ENCODE assay signal across 8 mouse cellular contexts in genomic region chr4:36952431-36953429, GRCm38 (mm10). TPM values are rescaled to one million over a fixed set of nuclear protein-coding genes. Genes with fewer than 3 reads are reported as not detected.
A peak's percentile ranks its signal among the peaks of the same experiment; 100 is the strongest.
DNase-seq lines count a peak whose midpoint lies in the region; ATAC-seq and TF ChIP-seq lines count a peak whose summit lies in the region.

No protein-coding gene starts in this region.

- no peaks in the 10 kb centered on the region for H3K36me3 ChIP-seq in E14TG2a.4 (ENCODE audit: insufficient read depth, low read length)
- no peaks in the 10 kb centered on the region for H3K36me3 ChIP-seq in limb, embryonic 11.5 days (ENCODE audit: control insufficient read depth, insufficient read depth, low read length)

- no peak for TF ChIP-seq CTCF in E14TG2a.4 (conservative IDR thresholded peaks at IDR 0.05; ENCODE audit: low read length)

- peak; percentile 3 for DNase-seq in ZHBTc4 (ENCODE audit: low read depth, low spot score)
- peak; percentile 19 to 28 for DNase-seq in frontal cortex, postnatal 14 days (ENCODE audit: low spot score in 2 of 2)
- peak; percentile 43 for DNase-seq in limb, embryonic 11.5 days (ENCODE audit: low spot score)
- DNase-seq in right cerebral cortex, adult 18-20 months: peak; percentile 41
- DNase-seq in cerebellum, postnatal 25 days: no peak
- no peak for DNase-seq in kidney, adult 9 months
- DNase-seq in urinary bladder, postnatal 10 days (ENCODE audit: low spot score): no peak

- peaks cover 4% of the 10 kb centered on the region for H3K9me3 ChIP-seq in E14TG2a.4 (ENCODE audit: low read length)
- no peaks in the 10 kb centered on the region for H3K9me3 ChIP-seq in limb, embryonic 11.5 days (ENCODE audit: control insufficient read depth, low read length)

- peaks cover 21% of the 10 kb centered on the region for H3K4me1 ChIP-seq in E14TG2a.4 (replicated peaks; ENCODE audit: low read depth, low read length)
- 0 out of 2 replicates have a peak, but pooled peaks cover 3% of the 10 kb centered on the region for H3K4me1 ChIP-seq in limb, embryonic 11.5 days (ENCODE audit: control insufficient read depth, insufficient read depth, low read length)

- H3K9ac ChIP-seq in limb, embryonic 11.5 days (ENCODE audit: low read length): no peak overlapping the region

- no peak for ATAC-seq in limb, embryonic 11.5 days (ENCODE audit: insufficient number of reproducible peaks, low FRiP score, low TSS enrichment, low read depth)

- 9% methylated on average over 20 of the region's 20 CpGs for WGBS in limb, embryonic 11.5 days

- peaks cover 47% of the 10 kb centered on the region for H3K27me3 ChIP-seq in E14TG2a.4 (ENCODE audit: insufficient read depth, low read length)
- H3K27me3 ChIP-seq in limb, embryonic 11.5 days (ENCODE audit: control insufficient read depth, insufficient read depth, low read length): peaks cover 45% of the 10 kb centered on the region

- no peak overlapping the region for H3K27ac ChIP-seq in limb, embryonic 11.5 days (replicated peaks; ENCODE audit: low read depth, low read length)

- peak overlapping the region; percentile 93 for H3K4me2 ChIP-seq in limb, embryonic 11.5 days (ENCODE audit: low read depth, severe bottlenecking)

- H3K4me3 ChIP-seq in E14TG2a.4 (replicated peaks; ENCODE audit: low read length): peak overlapping the region; percentile 79; the same call in 1 of the 2 replicates
- H3K4me3 ChIP-seq in limb, embryonic 11.5 days (ENCODE audit: low read depth, low read length): peak overlapping the region; percentile 52

RNA-seq across cellular contexts. Expression of gene Lingo2, which starts 1.2 kb away (rescaled TPM):
- polyA plus RNA-seq in limb, embryonic 11.5 days (2014; fragmentation: Nextera tagmentation; extraction: Ambion mirVana): 0.61 and 1.1 TPM in 2 replicates

Comparison
In these comparisons a context has a peak if more than half of its experiments do, and no peak if none do; other contexts are left out.
1. DNase-seq: peak in ZHBTc4 (single experiment), frontal cortex, postnatal 14 days (2 of 2), limb, embryonic 11.5 days (single experiment) and right cerebral cortex, adult 18-20 months (single experiment); none in cerebellum, postnatal 25 days (0 of 2), kidney, adult 9 months (single experiment) and urinary bladder, postnatal 10 days (single experiment).